Mouse (Mus musculus) thymus, adult 18-20 months (tissue): ENCODE results near the gene Tle1.

ENCODE experiments used
- DNase-seq, 2 experiments: peaks; one replicate each; pipeline ENCODE4 v3.0.0; 2022; ENCODE audit warnings: mixed read lengths in 2 of 2

Gene Tle1

GRCm38 (mm10) chr4:72200559-72201409 is at the start of gene Tle1:
Gene Tle1 (minus strand): TSS chr4:72200919.
- peak; percentile 96 to 97 for DNase-seq

DNA sequence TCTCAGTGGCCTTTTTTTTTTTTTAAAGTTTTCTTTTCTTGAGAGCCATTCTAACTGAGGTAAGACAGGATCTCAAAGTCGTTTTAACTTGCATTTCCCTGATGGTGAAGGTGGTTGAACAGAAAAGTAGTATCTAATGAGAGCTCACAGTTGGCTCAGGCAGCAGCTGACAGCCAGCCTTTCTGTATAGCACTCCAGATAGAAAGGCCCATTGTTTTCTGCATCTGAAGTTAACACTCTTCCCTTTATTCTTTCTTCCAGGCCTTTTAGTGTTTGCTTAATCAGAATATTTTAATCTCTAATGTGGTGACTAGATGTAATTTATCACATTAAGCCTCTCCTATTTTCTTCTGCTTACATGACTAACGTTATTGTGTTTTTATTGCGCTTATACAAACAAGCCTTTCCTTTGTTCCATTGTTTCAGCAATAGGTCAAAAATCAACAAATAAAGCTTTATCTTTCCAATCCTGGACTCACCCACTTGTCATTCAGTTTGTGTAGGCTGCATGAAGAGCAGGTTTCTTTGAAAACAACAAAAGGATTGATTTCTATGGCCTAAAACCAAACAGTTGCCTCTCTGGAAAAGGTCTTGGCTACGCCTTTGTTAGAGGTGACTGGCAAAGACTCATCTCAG is 33.0 kb upstream of the Tle1 start:
- DNase-seq, result no peak

GRCm38 (mm10) chr4:72232206-72232605 is 31.5 kb upstream of the Tle1 start:
- DNase-seq, result no peak

- no peak for DNase-seq
Observed at GRCm38 (mm10) chr4:72230832-72231231, 30.1 kb upstream of the Tle1 start.

GRCm38 (mm10) chr4:72221629-72222028 is 20.9 kb upstream of the Tle1 start:
- DNase-seq, result no peak

DNA sequence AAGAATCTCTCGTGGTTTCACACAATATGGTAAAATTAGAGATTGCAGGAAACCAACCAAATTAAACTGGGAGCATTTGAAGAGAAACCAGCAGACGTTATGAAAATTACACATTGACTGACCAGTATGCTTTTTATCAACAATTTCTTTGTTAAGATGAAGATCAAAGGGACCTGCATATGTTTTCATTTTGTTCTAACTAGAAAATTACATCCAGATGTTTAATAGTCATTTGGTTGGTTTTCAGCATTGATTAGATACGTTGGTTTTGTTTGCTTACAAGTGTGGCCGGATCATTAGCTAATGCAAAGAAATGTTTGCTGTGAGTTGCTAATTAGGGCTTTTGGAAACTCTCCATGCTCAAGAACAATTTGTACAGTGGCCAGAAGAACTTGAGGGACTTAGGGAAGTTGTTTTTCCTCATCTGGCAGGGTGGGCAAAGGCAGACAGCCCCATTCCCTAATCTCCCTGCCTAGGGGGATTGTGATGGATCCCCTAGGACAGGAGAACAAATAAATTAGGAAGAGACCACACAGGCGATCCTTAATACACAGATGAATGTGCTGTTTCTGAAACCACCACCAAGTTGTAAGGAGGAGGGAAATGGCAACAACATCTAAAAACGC is 3.8 kb upstream of the Tle1 start:
- DNase-seq, result no peak

DNA sequence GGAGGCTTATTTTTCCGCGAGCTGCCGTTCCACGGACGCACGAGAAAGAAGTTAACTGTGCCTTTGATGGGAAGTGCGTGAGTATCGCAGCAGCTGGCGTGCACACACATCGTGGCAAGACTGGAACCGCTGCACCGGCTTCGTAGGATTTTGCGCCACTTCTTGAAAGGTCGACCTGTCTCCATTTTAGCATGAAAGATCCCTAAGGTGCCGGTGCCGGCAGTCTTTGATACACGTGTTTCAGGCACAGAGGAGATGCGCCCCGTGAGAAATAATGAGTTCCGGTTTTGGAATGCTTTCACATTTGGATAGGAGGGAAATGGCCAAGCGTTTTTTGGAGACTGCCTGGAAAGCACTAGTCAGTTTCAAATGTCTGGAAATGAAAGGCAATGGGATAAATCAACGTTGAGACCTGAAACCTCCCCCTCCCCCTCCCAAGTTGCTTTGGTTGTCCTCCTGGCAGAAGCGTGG is 837 bp upstream of the Tle1 start:
- peak; percentile 16 to 23 for DNase-seq

- peak; percentile 45 to 48 for DNase-seq
Observed at GRCm38 (mm10) chr4:72199571-72200558, 854 bp downstream of the Tle1 start.

GRCm38 (mm10) chr4:72198877-72199411 is 1.8 kb downstream of the Tle1 start:
- peak; percentile 41 to 55 for DNase-seq

DNA sequence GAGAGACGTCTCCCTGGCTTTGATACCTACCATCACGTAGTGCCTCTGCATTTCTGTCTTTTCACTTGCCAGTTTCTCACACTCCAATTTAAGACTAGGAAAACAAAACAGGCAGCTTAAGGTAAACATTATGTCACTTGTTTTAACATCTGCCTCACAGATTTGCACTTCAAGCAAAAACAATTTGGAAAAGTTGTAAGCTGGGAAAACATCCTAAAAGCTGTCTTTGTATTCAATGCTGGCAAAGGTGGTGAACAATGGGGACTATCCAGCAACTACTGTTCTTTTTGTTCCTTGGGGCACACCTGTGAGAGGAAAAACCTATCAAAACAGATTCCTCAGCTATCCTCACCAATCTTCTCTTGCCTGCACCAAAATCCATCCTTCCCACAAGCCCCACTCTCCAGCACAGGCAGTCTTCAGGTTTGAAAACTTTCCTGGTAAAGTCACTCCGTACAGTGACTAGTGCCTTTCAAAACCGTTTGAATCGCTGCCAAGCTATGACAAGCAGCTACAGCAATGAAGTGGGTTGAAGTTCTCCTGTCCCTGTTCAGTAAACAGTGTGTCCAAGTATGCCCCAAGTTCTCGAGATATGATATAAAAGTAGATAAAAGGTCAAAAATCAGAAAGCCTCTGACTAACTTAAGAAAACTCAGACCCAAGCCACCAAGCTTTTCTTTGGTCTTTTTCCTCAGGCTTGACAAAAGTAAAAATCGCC is 2.7 kb downstream of the Tle1 start:
- no peak for DNase-seq

GRCm38 (mm10) chr4:72195116-72195835 is 5.4 kb downstream of the Tle1 start:
- DNase-seq, result no peak

- no peak for DNase-seq
Observed at GRCm38 (mm10) chr4:72193276-72193675, 7.4 kb downstream of the Tle1 start.

DNA sequence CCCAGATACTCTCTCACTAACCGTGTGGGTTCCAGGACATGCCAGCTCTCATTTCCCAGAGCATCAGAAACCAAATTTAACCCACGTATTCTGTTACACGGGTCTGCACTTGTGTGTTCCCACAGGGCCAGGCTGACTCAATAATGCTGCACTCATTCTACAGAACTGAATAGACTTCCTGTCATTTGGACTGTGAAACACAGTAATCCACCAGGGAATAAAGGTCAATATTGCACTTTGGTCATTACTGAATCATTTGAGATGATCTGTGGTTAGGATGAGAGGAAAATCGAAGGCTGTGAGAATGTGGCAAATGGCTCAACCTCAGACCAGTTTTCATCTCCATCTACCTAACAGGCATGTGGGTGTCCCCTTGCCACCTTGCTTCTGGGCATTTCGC is 16.2 kb downstream of the Tle1 start:
- DNase-seq, result no peak

GRCm38 (mm10) chr4:72182343-72182988 is 18.3 kb downstream of the Tle1 start:
- no peak for DNase-seq

GRCm38 (mm10) chr4:72175943-72176342 is 24.8 kb downstream of the Tle1 start:
- DNase-seq, result no peak

DNA sequence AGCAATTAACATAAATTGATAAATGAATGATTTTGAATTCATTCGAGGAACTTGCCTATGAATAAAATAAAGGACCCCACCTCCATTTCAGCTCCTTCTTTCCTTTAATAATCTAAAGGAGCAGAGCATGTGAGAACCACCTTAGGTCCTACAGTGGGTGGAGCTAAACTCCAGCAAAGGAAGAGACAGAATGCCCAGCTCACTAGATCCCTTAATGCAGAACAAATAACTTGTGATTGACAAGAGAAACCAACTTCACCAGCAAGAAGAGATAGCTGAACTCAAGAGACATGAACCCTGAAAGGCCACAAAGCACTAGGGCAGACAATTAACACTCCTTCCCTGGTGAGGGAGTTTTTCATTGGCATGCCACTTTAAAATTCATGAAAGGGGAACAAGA is 32.5 kb downstream of the Tle1 start:
- no peak for DNase-seq

- DNase-seq, result no peak
Observed at GRCm38 (mm10) chr4:72167761-72168229, 32.9 kb downstream of the Tle1 start.

GRCm38 (mm10) chr4:72167171-72167570 is 33.5 kb downstream of the Tle1 start:
- no peak for DNase-seq

DNA sequence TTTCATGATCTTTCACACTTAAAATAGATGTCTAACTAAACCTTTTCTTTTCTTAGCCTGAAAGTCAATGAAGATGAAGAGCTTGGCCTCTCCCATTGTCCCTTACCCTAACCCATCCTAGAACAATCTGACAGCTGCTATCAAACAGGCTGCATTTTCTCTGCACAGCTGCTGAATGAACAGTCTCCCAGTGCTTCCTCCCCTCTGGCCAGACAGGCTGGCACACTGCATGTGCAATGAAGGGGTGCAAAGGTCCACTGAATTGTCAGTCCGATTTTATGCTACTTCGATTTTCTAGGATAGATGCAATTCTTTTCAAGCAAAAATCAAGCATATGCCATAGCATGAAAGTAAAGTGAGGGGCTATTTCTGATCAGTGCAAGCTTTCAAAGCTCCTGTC is 34.2 kb downstream of the Tle1 start:
- no peak for DNase-seq

DNA sequence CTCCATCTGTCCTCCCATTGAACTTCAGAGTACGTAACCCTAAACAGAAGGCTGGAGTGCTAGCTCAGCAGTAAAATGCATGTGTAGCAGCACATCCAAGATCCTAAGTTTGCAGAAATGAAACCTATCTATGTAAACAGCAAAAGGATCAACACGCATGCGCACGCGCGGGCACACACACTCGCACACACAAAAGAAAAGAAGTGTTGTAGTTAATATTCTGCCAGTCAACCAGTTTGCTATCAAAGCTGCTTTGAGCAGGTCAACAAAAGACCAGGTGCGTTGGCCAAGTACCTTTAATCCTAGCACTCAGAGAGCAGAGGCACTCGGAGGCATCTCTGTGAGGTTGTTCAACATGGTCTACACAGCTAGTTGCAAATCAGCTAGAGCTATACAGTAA is 35.0 kb downstream of the Tle1 start:
- no peak for DNase-seq
